Mouse (Mus musculus): ENCODE data around the gene Dhx58. TPM values are rescaled to one million over a fixed set of nuclear protein-coding genes. Genes with fewer than 3 reads are reported as not detected.
"Not testable (repeated sequence)": the region's sequence is repeated elsewhere in the genome, so short reads cannot be mapped to it uniquely, and the experiment has no call there.

The Dhx58 gene
- polyA plus RNA-seq, 1 experiment from 2014 or later = 1.9 TPM

GRCm38 (mm10) chr11:100677810-100678209 is 26.3 kb downstream of the Dhx58 start:
- peaks cover 15% of the 10 kb centered on the region for H3K4me1 ChIP-seq
- H3K27me3 ChIP-seq (replicated peaks) = peaks cover 35% of the 10 kb centered on the region
- no peak for ATAC-seq (ENCODE audit: extremely low read depth, insufficient number of reproducible peaks, low FRiP score, low TSS enrichment)
- no peaks in the 10 kb centered on the region for H3K9me3 ChIP-seq
- H3K4me2 ChIP-seq = no peak overlapping the region
- no peak overlapping the region for H3K9ac ChIP-seq
- WGBS = 40% methylated on average over 7 of the region's 7 CpGs
- no peaks in the 10 kb centered on the region for H3K36me3 ChIP-seq
- H3K4me3 ChIP-seq = no peak overlapping the region
- no peak overlapping the region for H3K27ac ChIP-seq (replicated peaks)

GRCm38 (mm10) chr11:100673169-100673568 is 30.9 kb downstream of the Dhx58 start:
- Histone ChIP-seq H3K36me3 (no peaks in the 10 kb centered on the region), H3K4me2 (peak overlapping the region; percentile 53), H3K9me3 (no peaks in the 10 kb centered on the region), H3K27me3 (replicated peaks) (peaks cover 46% of the 10 kb centered on the region), H3K27ac (replicated peaks) (no peak overlapping the region), H3K9ac (peak overlapping the region; percentile 58), H3K4me1 (peaks cover 23% of the 10 kb centered on the region), H3K4me3 (peak overlapping the region; percentile 30)
- no peak for ATAC-seq (ENCODE audit: extremely low read depth, insufficient number of reproducible peaks, low FRiP score, low TSS enrichment)
- WGBS = 6% methylated on average over 23 of the region's 23 CpGs

- 17% methylated on average over 2 of the region's 2 CpGs for WGBS
Observed at GRCm38 (mm10) chr11:100671956-100672355, 32.1 kb downstream of the Dhx58 start.

GRCm38 (mm10) chr11:100671049-100671448 is 33.0 kb downstream of the Dhx58 start:
- no peaks in the 10 kb centered on the region for H3K9me3 ChIP-seq
- no peak for ATAC-seq (ENCODE audit: extremely low read depth, insufficient number of reproducible peaks, low FRiP score, low TSS enrichment)
- WGBS = 83% methylated on average over 1 of the region's 1 CpGs
- no peak overlapping the region for H3K27ac ChIP-seq (replicated peaks)
- no peak overlapping the region for H3K4me3 ChIP-seq
- peaks cover 44% of the 10 kb centered on the region for H3K27me3 ChIP-seq (replicated peaks)
- no peak overlapping the region for H3K4me2 ChIP-seq
- H3K36me3 ChIP-seq = no peaks in the 10 kb centered on the region
- peaks cover 18% of the 10 kb centered on the region for H3K4me1 ChIP-seq
- H3K9ac ChIP-seq = no peak overlapping the region

More at GRCm38 (mm10) chr11:100671956-100672355, 32.1 kb downstream of the Dhx58 start:
- peaks cover 18% of the 10 kb centered on the region for H3K4me1 ChIP-seq
- peaks cover 44% of the 10 kb centered on the region for H3K27me3 ChIP-seq (replicated peaks)
- H3K36me3 ChIP-seq = no peaks in the 10 kb centered on the region
- ATAC-seq (ENCODE audit: extremely low read depth, insufficient number of reproducible peaks, low FRiP score, low TSS enrichment) = no peak
- no peak overlapping the region for H3K9ac ChIP-seq
- H3K4me2 ChIP-seq = no peak overlapping the region
- no peaks in the 10 kb centered on the region for H3K9me3 ChIP-seq
- H3K27ac ChIP-seq (replicated peaks) = no peak overlapping the region
- no peak overlapping the region for H3K4me3 ChIP-seq

- no peaks in the 10 kb centered on the region for H3K9me3 ChIP-seq
- no peaks in the 10 kb centered on the region for H3K27me3 ChIP-seq (replicated peaks)
- ATAC-seq (ENCODE audit: extremely low read depth, insufficient number of reproducible peaks, low FRiP score, low TSS enrichment) = no peak
- WGBS = 63% methylated on average over 10 of the region's 10 CpGs
- no peak overlapping the region for H3K27ac ChIP-seq (replicated peaks)
- H3K9ac ChIP-seq = no peak overlapping the region
- peaks cover 26% of the 10 kb centered on the region for H3K4me1 ChIP-seq
- no peak overlapping the region for H3K4me2 ChIP-seq
- H3K4me3 ChIP-seq = no peak overlapping the region
- H3K36me3 ChIP-seq = no peaks in the 10 kb centered on the region
Observed at GRCm38 (mm10) chr11:100659806-100660205, 44.3 kb downstream of the Dhx58 start.

GRCm38 (mm10) chr11:100656458-100656857 is 47.6 kb downstream of the Dhx58 start:
- Histone ChIP-seq H3K4me1 (peaks cover 29% of the 10 kb centered on the region), H3K4me2 (peak overlapping the region; percentile 51), H3K9ac (peak overlapping the region; percentile 33), H3K27me3 (replicated peaks) (peaks cover 12% of the 10 kb centered on the region), H3K4me3 (no peak overlapping the region), H3K9me3 (no peaks in the 10 kb centered on the region), H3K36me3 (no peaks in the 10 kb centered on the region), H3K27ac (replicated peaks) (no peak overlapping the region)
- no peak for ATAC-seq (ENCODE audit: extremely low read depth, insufficient number of reproducible peaks, low FRiP score, low TSS enrichment)
- WGBS = 8% methylated on average over 6 of the region's 6 CpGs

GRCm38 (mm10) chr11:100655589-100655988 is 48.5 kb downstream of the Dhx58 start:
- not testable (repeated sequence) for ATAC-seq (ENCODE audit: extremely low read depth, insufficient number of reproducible peaks, low FRiP score, low TSS enrichment); H3K36me3 ChIP-seq

GRCm38 (mm10) chr11:100651748-100652147 is 52.3 kb downstream of the Dhx58 start:
- H3K27ac ChIP-seq (replicated peaks) = no peak overlapping the region
- H3K9ac ChIP-seq = no peak overlapping the region
- peaks cover 12% of the 10 kb centered on the region for H3K4me1 ChIP-seq
- H3K9me3 ChIP-seq = no peaks in the 10 kb centered on the region
- H3K36me3 ChIP-seq = no peaks in the 10 kb centered on the region
- no peak for ATAC-seq (ENCODE audit: extremely low read depth, insufficient number of reproducible peaks, low FRiP score, low TSS enrichment)
- WGBS = 17% methylated on average over 3 of the region's 3 CpGs
- H3K27me3 ChIP-seq (replicated peaks) = peaks cover 41% of the 10 kb centered on the region
- no peak overlapping the region for H3K4me2 ChIP-seq
- no peak overlapping the region for H3K4me3 ChIP-seq

More at GRCm38 (mm10) chr11:100655589-100655988, 48.5 kb downstream of the Dhx58 start:
- peaks cover 29% of the 10 kb centered on the region for H3K4me1 ChIP-seq
- not testable (repeated sequence) for H3K4me2 ChIP-seq; H3K9me3 ChIP-seq; H3K4me3 ChIP-seq; H3K27ac ChIP-seq (replicated peaks); H3K9ac ChIP-seq
- H3K27me3 ChIP-seq (replicated peaks) = peaks cover 20% of the 10 kb centered on the region
- WGBS = 62% methylated on average over 3 of the region's 3 CpGs

GRCm38 (mm10) chr11:100651205-100651604 is 52.9 kb downstream of the Dhx58 start:
- no peak overlapping the region for H3K4me3 ChIP-seq
- ATAC-seq (ENCODE audit: extremely low read depth, insufficient number of reproducible peaks, low FRiP score, low TSS enrichment) = no peak
- peaks cover 6% of the 10 kb centered on the region for H3K4me1 ChIP-seq
- no peaks in the 10 kb centered on the region for H3K9me3 ChIP-seq
- H3K36me3 ChIP-seq = no peaks in the 10 kb centered on the region
- 10% methylated on average over 8 of the region's 8 CpGs for WGBS
- no peak overlapping the region for H3K27ac ChIP-seq (replicated peaks)
- H3K4me2 ChIP-seq = no peak overlapping the region
- no peak overlapping the region for H3K9ac ChIP-seq
- peaks cover 41% of the 10 kb centered on the region for H3K27me3 ChIP-seq (replicated peaks)

- ATAC-seq (ENCODE audit: extremely low read depth, insufficient number of reproducible peaks, low FRiP score, low TSS enrichment) = no peak
- Histone ChIP-seq H3K27me3 (replicated peaks) (peaks cover 48% of the 10 kb centered on the region), H3K9me3 (no peaks in the 10 kb centered on the region), H3K36me3 (no peaks in the 10 kb centered on the region), H3K4me2 (no peak overlapping the region), H3K4me1 (peaks cover 4% of the 10 kb centered on the region; the same call in 1 of the 2 replicates), H3K4me3 (no peak overlapping the region), H3K9ac (no peak overlapping the region), H3K27ac (replicated peaks) (no peak overlapping the region)
- WGBS = 85% methylated on average over 8 of the region's 8 CpGs
Observed at GRCm38 (mm10) chr11:100648405-100648804, 55.7 kb downstream of the Dhx58 start.

GRCm38 (mm10) chr11:100646265-100646664 is 57.8 kb downstream of the Dhx58 start:
- H3K9me3 ChIP-seq = no peaks in the 10 kb centered on the region
- peaks cover 53% of the 10 kb centered on the region for H3K27me3 ChIP-seq (replicated peaks)
- H3K4me2 ChIP-seq = no peak overlapping the region
- 6% methylated on average over 1 of the region's 1 CpGs for WGBS
- no peak overlapping the region for H3K4me3 ChIP-seq
- H3K36me3 ChIP-seq = no peaks in the 10 kb centered on the region
- no peak for ATAC-seq (ENCODE audit: extremely low read depth, insufficient number of reproducible peaks, low FRiP score, low TSS enrichment)
- no peaks in the 10 kb centered on the region for H3K4me1 ChIP-seq
- no peak overlapping the region for H3K9ac ChIP-seq
- H3K27ac ChIP-seq (replicated peaks) = no peak overlapping the region
